Mouse (Mus musculus) layer of hippocampus, postnatal 36 days (tissue): ENCODE data around the gene 2900026A02Rik. TPM values are rescaled to one million over a fixed set of nuclear protein-coding genes. Genes with fewer than 3 reads are reported as not detected.
"Not testable (repeated sequence)": the region's sequence is repeated elsewhere in the genome, so short reads cannot be mapped to it uniquely, and the experiment has no call there.

Experiments
- DNase-seq, 2 experiments: peaks; one replicate each; pipeline ENCODE4 v3.0.0; 2022
- total RNA-seq, 2 experiments: library from RNA; stranded (reverse); gene quantifications; 2 replicates each; pipeline ENCODE4 v1.2.3; 2021

Gene 2900026A02Rik
- total RNA-seq, 2 experiments from 2014 or later, result 62.4 to 66.1 TPM

- no peak for DNase-seq
Measured at GRCm38 (mm10) chr5:113120741-113121590, 100.1 kb downstream of the 2900026A02Rik start.

GRCm38 (mm10) chr5:113119861-113120465, 101.1 kb downstream of the 2900026A02Rik start:
- DNase-seq, result peak in 1 of 2 experiments; percentile 55

GRCm38 (mm10) chr5:113119291-113119690, 101.7 kb downstream of the 2900026A02Rik start:
- DNase-seq, result no peak

- no peak for DNase-seq
Measured at GRCm38 (mm10) chr5:113118695-113119094, 102.3 kb downstream of the 2900026A02Rik start.

- no peak for DNase-seq
Measured at GRCm38 (mm10) chr5:113117361-113117760, 103.7 kb downstream of the 2900026A02Rik start.

GRCm38 (mm10) chr5:113115896-113116295, 105.1 kb downstream of the 2900026A02Rik start:
- DNase-seq, result no peak

- DNase-seq, result no peak
Measured at GRCm38 (mm10) chr5:113114264-113115225, 106.5 kb downstream of the 2900026A02Rik start.

- no peak for DNase-seq
Measured at GRCm38 (mm10) chr5:113113120-113113519, 107.9 kb downstream of the 2900026A02Rik start.

GRCm38 (mm10) chr5:113111336-113111735, 109.7 kb downstream of the 2900026A02Rik start:
- no peak for DNase-seq

- DNase-seq, result no peak
Measured at GRCm38 (mm10) chr5:113110929-113111328, 110.1 kb downstream of the 2900026A02Rik start.

- DNase-seq, result not testable (repeated sequence)
Measured at GRCm38 (mm10) chr5:113109651-113110050, 111.4 kb downstream of the 2900026A02Rik start.

GRCm38 (mm10) chr5:113108165-113108764, 112.8 kb downstream of the 2900026A02Rik start:
- no peak for DNase-seq

GRCm38 (mm10) chr5:113107709-113108108, 113.3 kb downstream of the 2900026A02Rik start:
- DNase-seq, result no peak

- no peak for DNase-seq
Measured at GRCm38 (mm10) chr5:113106594-113106993, 114.4 kb downstream of the 2900026A02Rik start.

- no peak for DNase-seq
Measured at GRCm38 (mm10) chr5:113105481-113105880, 115.6 kb downstream of the 2900026A02Rik start.

GRCm38 (mm10) chr5:113105035-113105434, 116.0 kb downstream of the 2900026A02Rik start:
- DNase-seq, result no peak

- no peak for DNase-seq
Measured at GRCm38 (mm10) chr5:113102455-113102854, 118.6 kb downstream of the 2900026A02Rik start.

- DNase-seq, result peak in 1 of 2 experiments; percentile 31
Measured at GRCm38 (mm10) chr5:113101457-113101856, 119.6 kb downstream of the 2900026A02Rik start.

- DNase-seq, result no peak
Measured at GRCm38 (mm10) chr5:113100422-113100821, 120.6 kb downstream of the 2900026A02Rik start.

GRCm38 (mm10) chr5:113099546-113099945, 121.5 kb downstream of the 2900026A02Rik start:
- DNase-seq, result peak; percentile 86 to 89

GRCm38 (mm10) chr5:113097551-113097950, 123.5 kb downstream of the 2900026A02Rik start:
- no peak for DNase-seq

GRCm38 (mm10) chr5:113095456-113095855, 125.6 kb downstream of the 2900026A02Rik start:
- no peak for DNase-seq
